Mouse (Mus musculus) left cerebral cortex, postnatal 10 days (tissue): Measurements from ENCODE around the gene Crhr1. TPM values are rescaled to one million over a fixed set of nuclear protein-coding genes. Genes with fewer than 3 reads are reported as not detected.

Experiments
- DNase-seq, 2 experiments: peaks; one replicate each; pipeline ENCODE4 v3.0.0; 2021 to 2022; ENCODE audit warnings: low spot score in 2 of 2, mixed read lengths in 1 of 2; ENCODE audit errors: extremely low spot score in 1 of 2
- intact Hi-C: fragments of 180-260 bp; cut with DNase I; formaldehyde crosslinking; loops from one replicate; pipeline ENCODE4 v1.15.1; 2025
- total RNA-seq, 2 experiments: library from RNA; stranded (reverse); gene quantifications; 2 replicates each; pipeline ENCODE4 v1.2.3; 2021

The Crhr1 gene
- total RNA-seq, result 10 to 100 TPM; 36.5 to 40.3 TPM

GRCm38 (mm10) chr11:104132580-104133441 is at the start of gene Crhr1:
Crhr1 (plus strand) TSS chr11:104132855.
- DNase-seq, result peak; percentile 44 to 80
- intact Hi-C loops, result loop anchor here (5.0 kb wide), 1 partner anchor 39 kb away; no protein-coding TSS in a partner anchor

- no peak for DNase-seq
- intact Hi-C loops, result no loop called here
Measured at GRCm38 (mm10) chr11:104083248-104083647, 49.4 kb upstream of the Crhr1 start.

GRCm38 (mm10) chr11:104083716-104084115 is 48.9 kb upstream of the Crhr1 start:
- DNase-seq, result no peak

GRCm38 (mm10) chr11:104088519-104088918 is 44.1 kb upstream of the Crhr1 start:
- DNase-seq, result no peak
- intact Hi-C loops, result no loop called here

More at GRCm38 (mm10) chr11:104083716-104084115, 48.9 kb upstream of the Crhr1 start:
- intact Hi-C loops, result no loop called here

- intact Hi-C loops, result no loop called here
- DNase-seq, result no peak
Measured at GRCm38 (mm10) chr11:104090769-104091168, 41.9 kb upstream of the Crhr1 start.

GRCm38 (mm10) chr11:104095151-104095550 is 37.5 kb upstream of the Crhr1 start:
- intact Hi-C loops, result no loop called here
- no peak for DNase-seq

GRCm38 (mm10) chr11:104096536-104096935 is 36.1 kb upstream of the Crhr1 start:
- intact Hi-C loops, result no loop called here
- DNase-seq, result no peak

GRCm38 (mm10) chr11:104099542-104099941 is 33.1 kb upstream of the Crhr1 start:
- intact Hi-C loops, result no loop called here
- DNase-seq, result peak; percentile 42 to 47

GRCm38 (mm10) chr11:104102641-104103040 is 30.0 kb upstream of the Crhr1 start:
- no peak for DNase-seq
- intact Hi-C loops, result no loop called here

GRCm38 (mm10) chr11:104106329-104106728 is 26.3 kb upstream of the Crhr1 start:
- DNase-seq, result peak; percentile 79 to 82
- intact Hi-C loops, result no loop called here

GRCm38 (mm10) chr11:104106969-104107368 is 25.7 kb upstream of the Crhr1 start:
- intact Hi-C loops, result no loop called here
- DNase-seq, result no peak

GRCm38 (mm10) chr11:104110366-104110765 is 22.3 kb upstream of the Crhr1 start:
- DNase-seq, result no peak
- intact Hi-C loops, result no loop called here

GRCm38 (mm10) chr11:104111851-104112250 is 20.8 kb upstream of the Crhr1 start:
- intact Hi-C loops, result no loop called here

GRCm38 (mm10) chr11:104113699-104114098 is 19.0 kb upstream of the Crhr1 start:
- intact Hi-C loops, result no loop called here
- peak in 1 of 2 experiments; percentile 42 for DNase-seq

More at GRCm38 (mm10) chr11:104111851-104112250, 20.8 kb upstream of the Crhr1 start:
- no peak for DNase-seq

- DNase-seq, result peak; percentile 60 to 85
- intact Hi-C loops, result no loop called here
Measured at GRCm38 (mm10) chr11:104114690-104115089, 18.0 kb upstream of the Crhr1 start.

- intact Hi-C loops, result no loop called here
- DNase-seq, result no peak
Measured at GRCm38 (mm10) chr11:104118356-104118755, 14.3 kb upstream of the Crhr1 start.

- DNase-seq, result no peak
Measured at GRCm38 (mm10) chr11:104122966-104123365, 9.7 kb upstream of the Crhr1 start.

GRCm38 (mm10) chr11:104123479-104123878 is 9.2 kb upstream of the Crhr1 start:
- intact Hi-C loops, result no loop called here
- no peak for DNase-seq

More at GRCm38 (mm10) chr11:104122966-104123365, 9.7 kb upstream of the Crhr1 start:
- intact Hi-C loops, result no loop called here

- DNase-seq, result peak in 1 of 2 experiments; percentile 50
Measured at GRCm38 (mm10) chr11:104124582-104124981, 8.1 kb upstream of the Crhr1 start.

GRCm38 (mm10) chr11:104129466-104129865 is 3.2 kb upstream of the Crhr1 start:
- DNase-seq, result no peak
- intact Hi-C loops, result no loop called here

More at GRCm38 (mm10) chr11:104124582-104124981, 8.1 kb upstream of the Crhr1 start:
- intact Hi-C loops, result no loop called here
